Mouse (Mus musculus): ENCODE data around the gene Foxn3.
"Not testable (repeated sequence)": the region's sequence is repeated elsewhere in the genome, so short reads cannot be mapped to it uniquely, and the experiment has no call there.

Gene Foxn3

DNA sequence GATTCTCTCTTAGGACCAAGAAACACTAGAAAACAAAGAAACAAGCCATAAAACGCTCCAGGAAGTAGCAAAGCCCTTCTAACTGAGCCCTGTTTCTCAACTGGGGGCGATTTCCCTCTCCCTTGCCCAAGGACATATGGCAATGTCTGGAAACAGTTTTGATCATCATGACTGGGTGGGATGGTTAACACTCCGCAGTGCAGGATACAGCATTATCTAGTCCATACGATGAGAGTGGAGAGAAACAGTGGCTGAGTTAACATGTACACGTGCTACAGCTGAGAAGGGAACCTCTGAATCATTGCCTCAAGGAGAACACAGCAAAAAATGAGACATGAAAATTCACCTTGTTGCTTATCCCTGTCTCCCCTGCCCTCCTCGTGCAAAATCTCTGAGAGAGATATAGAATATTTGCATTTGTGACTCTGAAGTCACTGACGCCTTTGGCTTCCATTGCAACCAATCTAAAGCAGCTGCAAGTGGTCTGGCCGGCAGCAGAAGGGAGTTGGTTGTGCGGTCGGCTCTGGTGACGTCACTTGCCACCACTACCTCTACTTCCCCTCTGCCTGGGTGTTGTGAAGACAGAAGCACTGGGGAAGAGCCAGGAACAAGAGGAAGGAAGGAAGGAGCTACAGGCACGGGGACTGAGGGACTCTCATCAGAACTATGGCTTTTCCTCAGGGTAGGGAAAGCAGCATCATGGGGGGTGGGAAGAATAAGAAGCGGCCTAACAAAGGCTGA lies 338.3 kb downstream of the Foxn3 start:
- DNase-seq (ENCODE audit: low read depth, low spot score): no peak

DNA sequence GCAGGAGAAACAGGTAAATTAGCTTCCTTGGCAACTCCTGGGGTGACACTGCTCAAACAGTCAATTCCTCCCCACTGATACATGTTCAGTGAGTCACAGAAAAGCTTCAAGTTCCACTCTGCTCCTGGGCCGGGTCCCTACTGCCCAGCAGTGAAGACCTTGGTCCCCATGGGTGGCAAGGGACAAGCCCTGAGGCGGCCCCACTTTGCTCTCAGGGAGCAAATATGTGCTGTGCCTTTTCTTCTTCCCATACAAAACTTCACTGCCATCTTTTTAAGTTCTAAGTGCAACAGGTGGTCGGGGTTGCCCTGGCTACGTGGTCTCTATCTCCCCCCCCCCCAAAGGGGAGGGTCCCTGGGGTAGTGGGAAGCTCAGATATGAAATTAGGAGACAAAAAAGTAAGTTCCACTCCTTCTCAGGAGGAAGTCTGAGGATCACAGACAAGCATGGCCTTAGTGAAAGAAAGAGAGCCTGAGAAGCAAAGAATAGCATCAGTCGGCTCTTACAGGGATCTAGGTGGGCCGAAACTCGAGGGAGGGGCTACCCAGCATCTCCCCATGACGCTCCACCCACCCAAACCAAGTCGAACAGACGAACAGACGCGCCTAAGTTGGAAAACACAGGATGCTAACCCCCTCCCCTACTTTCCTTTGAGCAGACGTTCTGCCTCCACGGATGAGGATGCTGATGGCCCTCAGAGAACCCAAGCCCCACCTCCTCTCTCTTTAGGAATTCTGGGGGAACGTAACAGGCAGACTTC lies 342.1 kb downstream of the Foxn3 start:
- DNase-seq (ENCODE audit: low read depth, low spot score): no peak

DNA sequence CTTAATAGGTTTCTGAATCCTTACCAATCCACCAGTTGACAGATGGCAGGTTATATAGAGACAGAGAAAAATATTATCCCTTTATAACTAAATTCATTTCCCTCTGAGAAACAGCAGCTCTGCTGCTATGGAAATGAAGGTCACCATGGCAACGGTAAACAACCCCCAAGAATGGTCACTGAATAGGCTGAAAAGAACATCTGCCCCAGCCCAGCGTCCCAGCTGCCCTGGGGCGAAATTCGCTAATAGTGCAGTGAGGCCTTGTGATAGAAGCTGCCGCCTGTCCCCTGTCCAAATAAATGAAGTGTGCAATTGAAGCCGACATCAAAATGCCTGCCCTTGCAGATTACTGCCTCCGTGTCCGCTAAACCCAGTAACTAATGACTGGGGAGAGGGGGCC lies 343.0 kb downstream of the Foxn3 start:
- peak; percentile 71 for DNase-seq (ENCODE audit: low read depth, low spot score)

DNA sequence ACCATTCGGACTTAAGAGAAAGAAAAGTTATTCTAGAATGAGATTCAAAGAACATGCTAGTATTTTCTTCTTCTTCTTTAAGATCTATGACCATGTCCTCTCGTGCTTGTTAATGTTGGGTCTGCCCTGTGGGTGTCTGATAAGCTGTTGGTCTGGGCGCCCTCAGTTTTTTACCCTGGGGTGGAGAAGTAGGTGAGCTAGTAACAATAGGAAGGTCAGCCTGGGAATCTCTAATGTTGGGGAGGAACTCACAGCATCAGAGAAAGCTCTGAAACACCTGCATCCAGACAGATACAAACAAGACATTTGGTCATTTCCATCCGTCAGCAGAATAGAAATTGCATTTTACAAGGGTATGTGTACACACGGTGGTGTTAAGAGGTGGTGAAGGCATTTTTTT lies 343.6 kb downstream of the Foxn3 start:
- DNase-seq (ENCODE audit: low read depth, low spot score): no peak

DNA sequence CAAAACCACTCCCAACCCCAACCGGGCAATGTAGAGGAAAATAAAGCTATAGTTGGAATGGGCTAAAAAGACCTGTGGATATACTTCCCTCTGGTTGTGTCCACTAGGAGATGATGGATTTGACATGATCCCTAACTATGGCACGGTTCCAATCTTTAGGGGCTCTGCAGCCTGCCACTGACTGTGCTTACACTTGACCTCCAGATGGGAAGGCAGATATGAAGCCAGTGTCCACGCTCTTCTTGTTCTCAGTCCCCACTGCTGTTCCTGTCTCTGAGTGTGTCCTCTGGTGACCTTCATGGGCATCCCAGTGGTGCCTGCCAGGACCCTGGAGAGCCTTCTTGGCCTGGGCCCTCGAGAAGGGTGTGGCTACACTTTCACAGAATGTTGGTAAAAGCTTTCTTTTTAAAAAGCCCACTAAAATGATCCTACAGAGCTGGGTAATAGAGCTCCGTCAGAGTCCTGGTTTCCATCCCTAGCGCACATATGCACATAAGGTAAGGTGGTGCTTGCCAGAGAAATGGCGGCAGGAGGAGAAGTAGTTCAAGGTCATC lies 346.2 kb downstream of the Foxn3 start:
- DNase-seq (ENCODE audit: low read depth, low spot score): no peak

DNA sequence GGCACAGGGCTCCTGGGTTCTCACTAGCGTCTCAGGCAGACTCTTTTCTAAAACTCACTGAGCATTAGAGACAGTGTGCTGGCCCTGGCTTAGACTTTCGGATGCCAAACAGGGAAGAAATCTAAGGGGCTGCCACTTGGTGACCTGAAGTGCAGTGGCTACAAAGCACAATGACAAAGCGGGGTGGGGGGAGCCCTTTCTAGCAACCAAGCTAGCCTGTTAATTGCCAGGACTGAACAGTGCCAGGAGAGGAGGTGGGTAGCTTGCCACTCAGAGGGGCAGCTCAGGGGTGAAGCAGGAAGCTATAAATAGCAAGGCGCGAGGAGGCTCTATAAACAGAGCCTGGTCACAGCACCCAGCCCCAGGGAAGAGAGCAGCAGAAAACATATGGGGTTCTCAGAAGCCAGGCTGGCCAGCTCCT lies 347.0 kb downstream of the Foxn3 start:
- no peak for DNase-seq (ENCODE audit: low read depth, low spot score)

DNA sequence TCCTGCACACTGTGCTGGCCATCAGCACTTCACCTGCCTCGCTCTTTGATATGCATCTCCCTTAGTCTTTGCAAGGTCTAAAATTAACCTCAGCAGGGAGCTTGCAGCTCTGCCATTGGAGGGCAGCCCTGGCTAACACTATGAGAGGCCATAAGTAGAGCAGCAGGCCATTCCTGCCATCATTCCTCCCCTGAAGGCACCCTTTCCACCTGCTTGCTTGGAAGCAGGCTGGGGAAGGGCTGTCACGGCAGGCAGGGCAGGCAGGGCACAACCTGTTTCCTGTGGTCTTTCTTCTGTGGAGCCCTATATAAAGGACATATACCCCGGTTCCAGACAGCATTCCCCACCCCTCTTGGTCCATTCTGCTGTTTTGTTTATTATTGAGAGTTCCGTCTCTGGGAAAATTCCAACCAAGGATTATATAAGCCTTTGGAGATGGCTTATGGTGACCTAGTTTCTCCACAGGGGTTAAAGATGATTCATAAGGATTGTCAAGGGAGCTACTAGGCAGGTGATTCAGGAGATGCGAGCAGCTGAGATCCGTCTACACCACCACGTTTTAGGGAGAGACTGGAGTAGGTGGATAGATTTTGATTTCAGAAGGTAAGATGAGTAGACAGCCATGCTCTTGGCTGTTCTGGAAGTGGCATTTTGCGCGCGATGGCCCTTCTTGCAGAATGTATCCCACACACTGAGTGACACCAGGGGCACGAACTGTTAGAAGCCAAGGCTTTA lies 347.7 kb downstream of the Foxn3 start:
- no peak for DNase-seq (ENCODE audit: low read depth, low spot score)

DNA sequence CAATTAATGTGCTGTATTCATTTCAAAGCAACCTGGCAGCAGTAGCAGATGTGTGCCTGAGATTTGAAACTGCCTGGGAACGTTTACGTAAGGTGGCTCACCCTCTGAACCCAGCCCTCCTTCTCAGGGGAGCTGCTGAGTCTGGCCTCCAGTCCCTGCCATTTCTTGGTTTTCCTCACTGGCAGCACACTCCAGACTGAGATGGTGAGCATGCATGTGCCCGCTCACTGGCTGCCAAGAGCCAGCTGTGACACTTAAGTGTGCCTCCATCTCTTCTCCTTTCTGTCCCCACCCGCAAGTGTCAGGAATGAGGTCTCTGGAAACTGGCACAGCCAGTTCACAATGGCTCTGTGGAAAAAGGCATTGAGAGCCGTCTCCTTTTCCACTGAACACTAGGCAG lies 349.3 kb downstream of the Foxn3 start:
- DNase-seq (ENCODE audit: low read depth, low spot score): no peak

DNA sequence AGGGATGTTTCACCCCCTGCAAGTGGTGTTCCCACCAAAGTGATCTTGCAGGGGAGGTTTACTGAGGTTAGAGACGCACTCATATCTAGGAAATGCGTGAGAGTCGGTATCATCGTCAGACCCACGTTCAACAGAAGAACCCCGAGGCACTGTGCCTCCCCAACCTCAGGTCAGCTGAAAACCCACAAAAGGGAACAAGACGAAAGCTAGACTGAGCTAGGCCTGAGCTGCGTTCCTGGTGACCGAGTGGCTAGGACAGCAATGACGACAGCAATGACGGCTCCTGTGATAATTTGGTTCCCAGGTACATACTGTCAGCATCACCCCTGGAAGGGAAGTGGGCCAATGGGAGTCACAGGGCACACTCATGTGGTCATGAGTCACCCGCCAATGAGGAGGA lies 350.2 kb downstream of the Foxn3 start:
- DNase-seq (ENCODE audit: low read depth, low spot score): no peak

DNA sequence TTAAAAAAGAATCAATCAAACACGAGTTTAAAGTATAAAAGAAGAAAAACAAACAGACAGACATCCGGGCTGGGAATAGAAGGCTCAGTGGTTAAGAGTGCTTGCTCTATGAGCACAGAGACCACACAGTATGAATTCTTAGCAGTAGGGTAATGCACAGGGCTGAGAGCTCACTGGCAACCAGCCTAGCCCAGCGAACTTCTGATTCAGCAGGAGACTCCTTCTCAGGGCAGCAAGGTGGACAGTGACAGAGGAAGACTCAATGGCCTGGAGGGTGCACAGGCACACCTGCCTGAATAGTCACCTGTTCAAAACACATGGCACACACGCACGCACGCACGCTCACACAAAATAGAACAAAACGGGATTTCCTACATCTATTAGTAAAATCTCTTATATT lies 353.6 kb downstream of the Foxn3 start:
- no peak for DNase-seq (ENCODE audit: low read depth, low spot score)

DNA sequence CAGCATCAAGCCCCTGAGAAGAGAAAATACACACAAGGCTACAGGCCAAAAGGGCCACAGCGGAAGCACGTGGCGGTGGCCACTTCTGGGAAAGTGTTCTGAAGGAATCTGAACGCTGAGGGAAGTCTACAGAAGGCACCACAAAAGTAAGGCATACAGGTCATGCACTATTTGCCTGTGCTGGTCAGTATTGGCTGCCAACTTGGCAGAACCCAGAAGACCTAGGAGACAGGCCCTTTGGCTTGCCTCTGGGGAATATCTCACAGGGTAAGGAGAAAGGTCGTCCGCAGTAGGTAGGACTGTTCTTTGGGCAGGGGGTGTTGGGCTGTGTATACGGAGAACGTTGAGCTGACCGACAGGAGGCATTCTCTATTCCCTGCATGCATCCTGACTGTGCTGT lies 355.1 kb downstream of the Foxn3 start:
- no peak for DNase-seq (ENCODE audit: low read depth, low spot score)

DNA sequence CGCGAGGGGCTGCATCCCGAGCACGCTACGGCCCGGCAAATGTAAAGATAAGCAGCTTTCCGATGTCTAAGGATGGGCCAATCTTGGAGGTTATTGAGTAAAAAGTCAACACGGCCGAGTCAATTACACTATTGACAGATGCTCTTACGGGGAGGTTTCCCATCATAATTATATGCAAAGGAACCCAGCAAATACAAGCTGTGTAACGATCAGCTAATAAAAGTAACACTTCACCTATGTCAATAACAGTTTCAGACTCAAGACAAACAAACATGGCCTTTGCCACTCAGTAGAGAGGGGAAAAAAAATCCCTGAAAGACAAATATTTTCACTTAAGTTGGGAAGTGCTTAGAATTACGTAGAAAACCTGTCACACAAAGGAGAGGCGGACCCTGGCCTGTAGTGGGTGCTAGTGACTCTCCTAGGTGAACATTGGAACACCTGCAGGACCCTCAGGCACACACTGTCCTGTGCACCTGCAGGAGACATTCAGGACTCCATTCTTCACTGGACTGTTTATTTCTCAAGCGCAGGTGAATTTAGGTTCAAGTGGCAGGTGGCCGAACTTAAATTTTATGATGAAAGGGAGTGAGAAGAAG lies 356.3 kb downstream of the Foxn3 start:
- no peak for DNase-seq (ENCODE audit: low read depth, low spot score)

DNA sequence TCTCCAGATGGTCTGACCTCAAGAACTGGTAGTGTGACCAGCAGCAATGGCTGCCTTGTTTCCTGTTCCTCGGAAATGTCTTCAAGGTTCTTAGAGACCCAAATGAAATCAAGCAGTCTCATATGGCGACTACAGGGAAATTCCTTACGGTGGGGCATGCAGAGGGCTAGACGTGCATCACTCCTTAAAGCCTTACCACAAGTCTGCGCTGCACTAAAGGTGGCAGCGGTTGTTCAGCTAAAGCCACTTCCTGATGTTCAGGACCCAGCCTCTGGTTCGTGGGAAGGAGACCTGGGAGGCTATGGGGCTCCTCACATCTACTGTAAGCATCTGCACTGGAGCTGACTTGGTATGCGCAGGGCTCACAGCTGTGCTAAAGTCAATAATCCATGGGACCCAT lies 357.6 kb downstream of the Foxn3 start:
- DNase-seq (ENCODE audit: low read depth, low spot score): no peak

DNA sequence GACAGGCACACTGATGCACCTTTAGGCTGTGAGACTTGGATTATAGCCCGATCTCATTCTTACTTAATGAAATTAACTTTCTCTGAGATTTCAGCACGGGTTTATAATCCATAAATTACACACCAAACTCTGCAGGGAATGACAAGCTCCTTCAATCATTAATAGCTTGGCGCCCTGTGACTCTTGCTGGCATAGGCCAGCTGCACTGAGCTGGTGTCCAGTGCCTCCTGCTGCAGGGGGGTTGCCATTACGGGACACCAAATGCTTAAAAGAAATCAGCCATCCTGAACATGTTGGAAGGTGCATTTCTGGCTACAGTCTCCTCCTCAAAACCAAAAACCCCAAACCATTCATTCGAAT lies 364.3 kb downstream of the Foxn3 start:
- no peak for DNase-seq (ENCODE audit: low read depth, low spot score)

DNA sequence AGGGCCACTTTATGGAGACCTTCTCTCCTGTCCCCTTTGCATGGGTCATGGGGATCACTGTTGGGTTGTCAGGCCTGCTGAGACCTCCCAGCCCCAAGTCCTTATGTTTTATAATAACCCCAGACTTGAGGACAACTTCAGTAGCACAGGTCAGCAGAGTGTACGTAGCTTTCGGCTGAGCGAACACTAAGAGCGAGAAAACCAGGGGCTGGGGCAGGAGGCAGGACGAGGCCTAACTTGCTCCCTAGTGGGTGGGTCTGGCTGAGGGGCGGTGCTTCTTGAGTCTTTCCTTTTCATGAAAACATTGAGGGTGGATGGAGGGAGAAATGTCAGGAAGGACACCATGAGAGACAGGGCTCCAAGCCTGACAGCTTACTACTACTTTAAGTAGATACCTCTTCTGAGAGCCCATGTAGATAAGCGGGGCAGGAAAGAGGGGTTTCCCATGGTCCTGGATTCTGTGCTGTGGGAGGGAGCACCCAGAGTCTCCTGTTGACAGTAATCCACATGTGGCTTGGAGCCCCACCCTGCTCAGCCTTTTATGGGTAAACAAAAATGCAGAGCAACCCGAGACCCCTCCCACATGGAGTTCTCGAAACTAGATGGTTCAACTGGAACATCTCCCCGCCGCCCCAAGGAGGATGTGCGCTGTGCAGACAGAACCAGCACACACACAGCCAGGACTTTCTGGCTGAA lies 364.8 kb downstream of the Foxn3 start:
- DNase-seq (ENCODE audit: low read depth, low spot score): no peak

DNA sequence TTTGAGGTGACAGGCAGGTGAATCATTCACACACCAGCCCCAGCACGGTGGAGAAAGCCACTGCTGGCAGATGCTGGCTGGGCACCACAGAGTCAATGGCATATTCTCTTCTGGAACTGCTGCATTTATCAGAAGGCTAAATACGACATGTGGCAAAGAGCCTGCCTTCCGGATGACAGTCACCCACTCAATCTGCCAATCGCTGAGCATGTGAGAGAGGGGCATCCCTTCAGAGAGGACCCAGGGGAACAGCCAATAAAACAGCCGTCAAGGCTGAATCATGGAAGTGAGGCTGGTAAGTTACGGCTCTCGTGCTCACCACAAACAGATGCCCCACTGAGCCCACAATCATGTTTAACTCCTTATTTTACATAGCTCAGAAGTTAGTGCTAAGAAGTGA lies 366.4 kb downstream of the Foxn3 start:
- DNase-seq (ENCODE audit: low read depth, low spot score): no peak

DNA sequence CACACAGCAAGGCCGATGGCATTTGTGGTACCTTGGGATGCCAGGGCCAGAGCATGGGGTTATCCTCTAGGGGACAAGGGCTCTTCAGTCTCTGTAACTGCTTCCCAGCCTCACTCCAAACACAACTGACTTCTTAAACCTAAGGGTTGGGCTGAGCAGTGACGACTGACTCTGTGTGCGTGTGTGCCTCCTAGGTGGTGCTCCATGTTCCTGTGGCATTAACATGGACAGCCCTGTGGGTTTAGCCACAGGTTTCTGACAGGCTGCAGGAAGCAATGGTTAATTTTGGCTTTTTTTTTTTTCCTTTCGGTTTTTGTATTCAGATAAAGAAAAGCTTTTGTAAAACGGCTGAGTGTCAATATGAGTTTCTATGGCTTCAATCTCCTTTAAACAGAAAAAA lies 367.7 kb downstream of the Foxn3 start:
- no peak for DNase-seq (ENCODE audit: low read depth, low spot score)

DNA sequence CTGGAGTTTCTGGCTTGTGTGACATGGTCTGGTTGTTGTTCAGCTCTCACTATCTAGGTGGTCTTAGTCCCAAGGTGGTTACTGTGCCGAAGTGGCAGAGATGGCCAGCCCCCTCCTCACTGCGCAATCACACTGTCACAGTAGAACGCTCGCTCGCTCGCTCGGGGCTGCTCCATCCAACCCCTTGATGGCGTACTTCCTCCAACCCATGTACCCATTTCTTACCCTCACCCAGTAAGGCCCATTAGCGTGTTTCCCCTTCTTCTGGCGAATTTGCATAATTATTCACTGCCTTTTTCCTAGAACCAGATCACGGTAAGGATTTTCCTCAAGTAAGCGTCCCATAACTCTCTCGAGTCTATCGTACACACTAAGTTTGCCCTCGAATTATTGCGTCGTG lies 369.3 kb downstream of the Foxn3 start:
- not testable (repeated sequence) for DNase-seq (ENCODE audit: low read depth, low spot score)

DNA sequence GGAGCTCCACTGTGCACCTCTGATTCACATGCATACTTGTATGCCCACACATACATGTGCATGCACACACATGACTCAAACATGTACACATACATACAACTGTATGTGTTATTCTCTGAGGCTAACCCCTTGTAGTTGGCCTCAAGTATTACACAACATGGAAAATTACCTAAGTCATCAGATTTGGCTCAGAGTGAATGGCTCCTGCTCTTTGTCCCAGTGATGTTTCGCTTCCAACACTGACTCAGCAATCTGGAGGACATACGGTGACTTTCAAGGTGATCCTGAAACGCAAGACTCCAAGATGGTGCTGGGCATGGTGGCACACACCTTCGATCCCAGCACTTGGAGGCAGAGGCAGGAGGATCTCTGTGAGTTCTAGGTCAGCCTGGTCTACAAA lies 375.7 kb downstream of the Foxn3 start:
- no peak for DNase-seq (ENCODE audit: low read depth, low spot score)

DNA sequence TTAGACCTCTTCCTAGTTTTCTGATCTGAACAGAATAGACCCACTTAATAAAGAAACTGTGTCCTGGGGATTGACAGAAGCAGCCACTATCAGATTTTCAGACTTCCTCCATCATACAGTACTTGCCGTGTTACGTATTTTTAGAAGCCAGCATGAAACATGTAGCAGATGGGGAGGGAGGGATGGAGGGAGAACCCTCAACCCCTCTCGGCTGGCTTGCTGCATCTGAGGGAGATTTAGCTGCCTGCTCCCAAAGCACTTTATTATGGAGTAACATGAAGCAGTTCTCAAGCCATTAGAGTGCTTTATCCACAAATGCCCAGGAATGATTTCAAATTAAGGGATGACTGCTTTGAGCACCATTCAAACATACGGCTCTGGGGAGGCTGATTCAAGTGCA lies 377.1 kb downstream of the Foxn3 start:
- DNase-seq (ENCODE audit: low read depth, low spot score): no peak

DNA sequence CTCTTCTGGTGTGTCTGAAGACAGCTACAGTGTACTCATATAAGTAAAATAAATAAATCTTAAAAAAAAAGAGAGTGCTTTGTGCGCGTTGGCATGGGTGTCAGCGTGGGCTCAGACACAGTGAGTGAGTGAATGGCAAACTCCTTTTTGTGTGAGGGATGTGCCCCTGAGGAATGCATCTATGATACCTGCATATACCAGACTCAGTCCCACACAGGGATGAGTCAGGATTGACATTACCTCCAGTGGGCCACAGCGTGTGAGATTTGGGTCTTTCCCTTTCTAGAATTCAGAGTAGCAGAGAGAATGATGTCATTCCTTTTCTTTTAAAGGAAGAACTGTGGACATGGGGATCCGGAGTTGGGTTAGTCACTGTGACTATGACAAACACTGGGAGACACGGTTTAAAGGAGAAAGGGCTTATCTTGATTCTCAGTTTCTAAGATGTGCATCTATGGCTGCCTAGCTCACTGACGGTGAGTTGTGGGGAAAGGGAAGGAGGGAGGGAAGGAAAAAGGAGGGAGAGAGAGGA lies 380.1 kb downstream of the Foxn3 start:
- no peak for DNase-seq (ENCODE audit: low read depth, low spot score)

Data from embryo, embryonic 11.5 days (tissue).